Mouse (Mus musculus) stomach, postnatal 0 days (tissue): ENCODE results near the gene Kcnmb3. TPM values are rescaled to one million over a fixed set of nuclear protein-coding genes. Genes with fewer than 3 reads are reported as not detected.

Experiments used
- ATAC-seq: fragments of 200-750 bp; cut with Nextera tagmentation; 2 replicates; pipeline ENCODE4 v1.8.0; 2017; ENCODE audit not compliant: low FRiP score, low TSS enrichment
- DNase-seq: peaks from one replicate; pipeline ENCODE4 v3.0.0-alpha.2; 2016; ENCODE audit warnings: low spot score
- H3K27ac ChIP-seq: fragments of 300-500 bp; sonication (generic); replicated peaks from 2 replicates; pipeline ENCODE4 v1.5.1; 2014; ENCODE audit warnings: mild to moderate bottlenecking, control low read depth
- H3K27me3 ChIP-seq: fragments of 300-500 bp; sonication (generic); 2 replicates; pipeline ENCODE4 v1.6.1; 2014; ENCODE audit warnings: low read length; ENCODE audit not compliant: control insufficient read depth, insufficient read depth
- H3K36me3 ChIP-seq: fragments of 300-500 bp; sonication (generic); 2 replicates; pipeline ENCODE4 v1.6.1; 2014; ENCODE audit warnings: low read length, mixed read lengths; ENCODE audit not compliant: control insufficient read depth, insufficient read depth
- H3K4me1 ChIP-seq: fragments of 300-500 bp; sonication (generic); replicated peaks from 2 replicates; pipeline ENCODE4 v1.6.1; 2014; ENCODE audit warnings: antibody characterized with exemption; ENCODE audit not compliant: control insufficient read depth, insufficient read depth
- H3K4me2 ChIP-seq: fragments of 300-500 bp; sonication (generic); replicated peaks from 2 replicates; pipeline ENCODE4 v1.6.1; 2014; ENCODE audit warnings: low read depth, mild to moderate bottlenecking, control low read depth, moderate library complexity
- H3K4me3 ChIP-seq: fragments of 300-500 bp; sonication (generic); 2 replicates; pipeline ENCODE4 v1.5.1; 2014; ENCODE audit warnings: low read depth, low read length, control low read depth
- H3K9ac ChIP-seq: fragments of 300-500 bp; sonication (generic); 2 replicates; pipeline ENCODE4 v1.6.1; 2014; ENCODE audit warnings: mild to moderate bottlenecking, low read length, control low read depth, mixed read lengths
- H3K9me3 ChIP-seq: fragments of 300-500 bp; sonication (generic); 2 replicates; pipeline ENCODE4 v1.6.1; 2016; ENCODE audit warnings: low read length; ENCODE audit not compliant: control insufficient read depth
- CTCF ChIP-seq: IDR thresholded peaks from 2 replicates; pipeline ENCODE4 v1.5.1; 2016; ENCODE audit warnings: antibody characterized with exemption, low read depth, mild to moderate bottlenecking, moderate library complexity
- EP300 ChIP-seq: optimal IDR thresholded peaks from 2 replicates; pipeline ENCODE3; 2016; ENCODE audit warnings: antibody characterized with exemption
- WGBS: fragments of 180-500 bp; shearing (Covaris S2); extraction: QIAGEN DNeasy Blood & Tissue Kit; methylation state at CpG from one replicate; pipeline ENCODE4 v1.1.7; 2014; 5-methylcytosine and 5-hydroxymethylcytosine counted together
- polyA plus RNA-seq: library from polyadenylated mRNA; unstranded; fragments of >200 nt; fragmentation: Nextera tagmentation; extraction: Ambion mirVana; gene quantifications from 2 replicates; pipeline ENCODE4 v1.2.1, GENCODE M21; 2015

Kcnmb3 gene
- polyA plus RNA-seq, 1 experiment from 2014 or later: 0.05 TPM

DNA sequence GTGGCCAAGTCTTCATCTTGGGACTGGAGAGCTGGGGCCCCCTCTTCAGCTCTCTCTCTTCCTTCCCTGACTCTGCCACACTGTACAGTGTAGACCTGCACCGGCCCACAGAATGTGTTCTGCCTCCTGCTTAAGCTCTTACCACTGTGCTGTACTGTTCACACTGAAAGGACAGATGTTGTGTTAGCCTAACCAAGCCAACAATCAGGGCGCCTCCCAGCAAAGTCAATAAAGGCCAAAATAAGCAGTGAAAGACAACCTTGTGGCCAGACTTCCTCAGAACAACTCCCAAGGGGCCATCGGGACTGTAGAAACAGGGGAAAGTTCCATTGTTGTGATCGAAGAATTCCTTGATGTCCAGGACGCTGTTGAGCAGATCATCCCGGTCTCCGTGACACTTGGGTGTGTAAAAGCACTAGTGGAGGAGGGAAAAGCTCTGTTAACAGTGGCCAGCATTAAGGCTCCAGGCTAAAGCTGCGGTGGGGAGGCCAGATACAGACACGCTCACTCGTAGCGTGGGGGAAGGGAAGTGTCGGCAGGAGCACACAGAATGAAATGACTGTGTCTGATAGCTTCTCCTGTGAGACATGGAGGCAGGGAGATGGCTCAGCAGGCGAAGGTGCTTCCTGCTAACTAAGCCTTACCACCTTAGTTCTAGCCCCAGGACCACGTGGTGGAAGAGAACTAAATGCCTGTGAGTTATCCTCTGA is 19.7 kb downstream of the Kcnmb3 start:
- DNase-seq (no peak), ATAC-seq (peak; percentile 75; the same call in 1 of the 2 replicates)
- Histone ChIP-seq H3K27ac (no peak overlapping the region), H3K27me3 (no peaks in the 10 kb centered on the region), H3K4me2 (0 out of 2 replicates have a peak overlapping the region, but pooled peaks have one; percentile 3), H3K4me1 (peaks cover 3% of the 10 kb centered on the region; the same call in 1 of the 2 replicates), H3K9me3 (no peaks in the 10 kb centered on the region), H3K9ac (no peak overlapping the region), H3K36me3 (no peaks in the 10 kb centered on the region), H3K4me3 (no peak overlapping the region)
- TF ChIP-seq CTCF (no peak), EP300 (no peak)
- 60% methylated on average over 14 of the region's 14 CpGs for WGBS

DNA sequence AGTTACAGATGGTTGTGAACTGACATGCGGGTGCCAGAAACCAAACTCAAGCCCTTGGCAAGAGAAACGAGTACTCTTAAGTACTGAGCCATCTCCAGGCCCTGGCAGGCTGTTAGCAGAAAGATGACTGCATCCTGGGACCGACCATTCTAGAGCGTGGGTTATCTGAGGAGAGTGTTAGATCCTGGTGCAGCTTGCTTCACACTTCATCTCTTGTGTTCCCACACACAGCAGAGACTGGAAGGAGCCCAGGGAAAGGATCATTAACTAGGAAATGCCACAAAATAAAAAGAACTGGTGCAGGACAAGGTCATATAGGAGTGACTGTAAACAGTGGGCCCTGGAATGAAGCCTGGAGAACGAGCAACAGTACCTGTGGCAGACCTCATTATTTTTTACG is 20.9 kb downstream of the Kcnmb3 start:
- Histone ChIP-seq H3K27ac (no peak overlapping the region), H3K4me1 (peaks cover 3% of the 10 kb centered on the region; the same call in 1 of the 2 replicates), H3K4me3 (no peak overlapping the region), H3K9me3 (no peaks in the 10 kb centered on the region), H3K9ac (no peak overlapping the region), H3K36me3 (no peaks in the 10 kb centered on the region), H3K4me2 (no peak overlapping the region), H3K27me3 (no peaks in the 10 kb centered on the region)
- no peak for TF ChIP-seq EP300
- no peak for TF ChIP-seq CTCF
- ATAC-seq (no peak), DNase-seq (no peak)
- WGBS: 40% methylated on average over 6 of the region's 6 CpGs

DNA sequence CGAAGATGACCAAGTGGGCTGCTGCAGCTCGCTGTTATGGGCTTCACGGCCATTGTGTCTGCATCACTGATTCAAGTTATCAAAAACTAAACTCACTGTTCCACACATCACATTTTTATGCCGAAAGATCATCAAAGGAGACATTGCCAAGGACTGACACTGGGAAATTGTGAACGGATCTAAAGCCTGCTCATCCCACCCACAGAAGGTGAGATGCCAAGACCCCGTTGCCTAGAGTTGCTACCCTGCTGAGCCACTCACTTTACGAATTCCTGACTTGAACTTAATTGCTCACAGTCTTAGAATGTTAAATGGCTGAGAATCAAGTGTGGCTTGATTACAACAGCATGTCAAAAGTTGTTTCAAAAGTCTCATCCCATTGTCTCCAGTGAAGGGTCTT is 21.6 kb downstream of the Kcnmb3 start:
- TF ChIP-seq CTCF: no peak
- Histone ChIP-seq H3K4me3 (no peak overlapping the region), H3K36me3 (no peaks in the 10 kb centered on the region), H3K4me1 (peaks cover 3% of the 10 kb centered on the region; the same call in 1 of the 2 replicates), H3K27me3 (no peaks in the 10 kb centered on the region), H3K9ac (no peak overlapping the region), H3K4me2 (no peak overlapping the region), H3K27ac (no peak overlapping the region), H3K9me3 (no peaks in the 10 kb centered on the region)
- ATAC-seq (no peak), DNase-seq (no peak)
- 80% methylated on average over 7 of the region's 7 CpGs for WGBS

DNA sequence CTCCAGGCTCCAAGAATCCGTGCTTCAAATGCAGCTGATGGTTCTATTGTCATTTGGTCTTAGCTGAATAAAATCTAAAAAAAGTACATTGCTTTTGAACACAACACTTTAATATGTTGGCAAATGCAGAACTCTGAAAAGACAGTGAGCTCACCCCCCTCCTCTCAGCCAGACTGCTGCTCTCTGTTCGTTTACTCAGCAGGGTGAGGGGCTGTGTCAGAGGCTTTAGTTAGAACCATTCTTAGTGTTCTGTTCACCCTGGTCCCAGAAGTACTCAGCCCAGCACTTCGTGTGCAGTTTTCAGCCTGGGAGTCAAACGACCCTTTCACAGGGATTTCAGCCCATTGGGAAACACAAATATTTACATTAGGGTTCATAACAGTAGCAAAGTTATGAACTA is 23.6 kb downstream of the Kcnmb3 start:
- no peak for ATAC-seq
- TF ChIP-seq CTCF (no peak), EP300 (no peak)
- no peak for DNase-seq
- Histone ChIP-seq H3K27ac (no peak overlapping the region), H3K9me3 (no peaks in the 10 kb centered on the region), H3K36me3 (no peaks in the 10 kb centered on the region), H3K4me3 (no peak overlapping the region), H3K9ac (no peak overlapping the region), H3K4me2 (no peak overlapping the region), H3K4me1 (peaks cover 3% of the 10 kb centered on the region; the same call in 1 of the 2 replicates), H3K27me3 (no peaks in the 10 kb centered on the region)
- WGBS: 34% methylated on average over 4 of the region's 4 CpGs

DNA sequence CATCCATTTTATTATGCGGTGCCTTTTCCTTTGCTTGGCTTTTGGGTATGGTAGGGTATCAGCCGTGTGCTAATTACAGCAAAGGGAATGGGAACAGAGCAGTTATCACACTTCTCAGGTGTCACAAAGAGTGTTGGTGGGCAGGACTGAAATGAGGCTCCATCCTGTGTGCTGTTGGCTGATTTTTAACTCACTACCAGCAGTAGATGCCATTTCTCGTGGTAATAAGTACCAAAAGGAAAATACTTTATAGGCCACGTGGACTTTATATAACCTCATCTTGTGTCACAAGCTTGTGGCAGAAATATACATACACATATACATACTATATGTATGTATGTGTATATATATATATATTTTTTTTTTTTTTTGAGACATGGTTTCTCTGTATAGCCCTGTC is 24.7 kb downstream of the Kcnmb3 start:
- no peak for DNase-seq
- ATAC-seq: no peak
- Histone ChIP-seq H3K4me3 (no peak overlapping the region), H3K36me3 (peaks cover 4% of the 10 kb centered on the region), H3K9me3 (no peaks in the 10 kb centered on the region), H3K27me3 (no peaks in the 10 kb centered on the region), H3K27ac (no peak overlapping the region), H3K4me1 (peaks cover 3% of the 10 kb centered on the region; the same call in 1 of the 2 replicates), H3K4me2 (no peak overlapping the region), H3K9ac (no peak overlapping the region)
- TF ChIP-seq EP300: no peak
- 96% methylated on average over 4 of the region's 4 CpGs for WGBS

DNA sequence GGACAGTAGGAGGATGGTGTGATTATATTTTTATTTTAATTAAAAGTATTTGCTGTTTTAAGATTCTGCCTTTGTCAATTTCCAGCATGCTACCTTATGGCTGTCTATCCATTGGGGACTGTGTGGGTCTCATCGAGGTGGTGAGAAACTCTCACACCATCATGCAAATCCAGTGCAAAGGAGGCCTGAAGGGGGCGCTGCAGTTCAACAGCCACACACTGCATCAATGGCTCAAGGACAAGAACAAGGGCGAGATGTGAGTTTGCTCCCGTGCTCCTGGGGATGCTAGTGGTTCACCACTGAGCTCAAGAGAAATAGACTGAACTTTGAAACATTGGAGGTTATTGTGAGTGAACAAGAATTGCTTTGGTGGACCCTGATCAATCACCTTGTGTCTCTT is 32.3 kb downstream of the Kcnmb3 start:
- ATAC-seq (peak; percentile 65; the same call in 1 of the 2 replicates), DNase-seq (peak; percentile 63)
- no peak overlapping the region for H3K4me3 ChIP-seq
- no peaks in the 10 kb centered on the region for H3K9me3 ChIP-seq
- TF ChIP-seq CTCF (peak; percentile 73), EP300 (no peak)
- H3K27ac ChIP-seq: no peak overlapping the region
- no peak overlapping the region for H3K9ac ChIP-seq
- peaks cover 14% of the 10 kb centered on the region for H3K36me3 ChIP-seq
- no peak overlapping the region for H3K4me2 ChIP-seq
- no peaks in the 10 kb centered on the region for H3K27me3 ChIP-seq
- no peaks in the 10 kb centered on the region for H3K4me1 ChIP-seq
- 68% methylated on average over 4 of the region's 4 CpGs for WGBS
